Mouse (Mus musculus) intestine, postnatal 0 days (tissue): ENCODE results near the gene 3100002H09Rik. TPM values are rescaled to one million over a fixed set of nuclear protein-coding genes. Genes with fewer than 3 reads are reported as not detected.

Source experiments
- ATAC-seq: fragments of 200-750 bp; cut with Nextera tagmentation; 2 replicates; pipeline ENCODE4 v1.8.0; 2017; ENCODE audit warnings: mild to moderate bottlenecking, moderate TSS enrichment, moderate library complexity
- H3K27ac ChIP-seq: fragments of 300-500 bp; sonication (generic); 2 replicates; pipeline ENCODE4 v1.5.1; 2014; ENCODE audit warnings: mild to moderate bottlenecking, low read depth, low read length, moderate library complexity
- H3K27me3 ChIP-seq: fragments of 300-500 bp; sonication (generic); replicated peaks from 2 replicates; pipeline ENCODE4 v1.6.1; 2014; ENCODE audit warnings: low read length, mixed read lengths; ENCODE audit not compliant: control insufficient read depth, insufficient read depth
- H3K36me3 ChIP-seq: fragments of 300-500 bp; sonication (generic); 2 replicates; pipeline ENCODE4 v1.6.1; 2014; ENCODE audit warnings: mild to moderate bottlenecking, moderate library complexity; ENCODE audit not compliant: control insufficient read depth, insufficient read depth
- H3K4me1 ChIP-seq: fragments of 300-500 bp; sonication (generic); replicated peaks from 2 replicates; pipeline ENCODE4 v1.6.1; 2014; ENCODE audit warnings: antibody characterized with exemption, low read length, mixed read lengths; ENCODE audit not compliant: control insufficient read depth, insufficient read depth
- H3K4me2 ChIP-seq: fragments of 300-500 bp; sonication (generic); replicated peaks from 2 replicates; pipeline ENCODE4 v1.6.1; 2014; ENCODE audit warnings: low read depth, mild to moderate bottlenecking, moderate library complexity
- H3K4me3 ChIP-seq: fragments of 300-500 bp; sonication (generic); 2 replicates; pipeline ENCODE4 v1.5.1; 2014; ENCODE audit warnings: low read depth, low read length
- H3K9ac ChIP-seq: fragments of 300-500 bp; sonication (generic); 2 replicates; pipeline ENCODE4 v1.6.1; 2014; ENCODE audit warnings: mild to moderate bottlenecking, low read depth, low read length
- H3K9me3 ChIP-seq: fragments of 300-500 bp; sonication (generic); 2 replicates; pipeline ENCODE4 v1.6.1; 2016; ENCODE audit warnings: mixed run types; ENCODE audit not compliant: control insufficient read depth
- CTCF ChIP-seq: sonication (generic); IDR thresholded peaks from 2 replicates; pipeline ENCODE4 v1.5.1; 2016; ENCODE audit warnings: low read depth, mild to moderate bottlenecking, control low read depth, antibody characterized with exemption, moderate library complexity
- WGBS: fragments of 180-500 bp; shearing (Covaris S2); extraction: QIAGEN DNeasy Blood & Tissue Kit; methylation state at CpG from one replicate; pipeline ENCODE4 v1.1.7; 2014; 5-methylcytosine and 5-hydroxymethylcytosine counted together
- polyA plus RNA-seq: library from polyadenylated mRNA; unstranded; fragments of >200 nt; fragmentation: Nextera tagmentation; extraction: Ambion mirVana; gene quantifications from 2 replicates; pipeline ENCODE4 v1.2.1, GENCODE M21; 2015

Gene 3100002H09Rik
- polyA plus RNA-seq, 1 experiment from 2014 or later: not detected

DNA sequence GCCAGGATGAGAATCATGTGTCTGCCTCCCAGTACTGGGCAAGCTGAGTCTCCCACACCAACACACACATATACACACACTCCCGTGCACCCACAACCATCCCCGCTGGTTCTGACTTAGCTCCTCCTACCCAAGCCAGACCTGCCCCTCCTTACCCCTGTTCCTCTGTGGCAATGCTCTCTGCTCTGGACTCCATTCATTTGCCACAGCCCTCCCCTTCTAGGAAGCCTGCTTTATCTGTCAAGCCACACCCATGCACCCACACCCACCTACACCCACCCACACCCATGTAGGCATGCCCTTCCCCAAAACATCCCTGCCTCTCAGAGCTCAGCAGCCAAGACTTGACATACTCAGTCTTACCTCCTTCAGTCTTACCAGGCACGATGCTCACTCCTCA, 4.4 kb downstream of the 3100002H09Rik start:
- Histone ChIP-seq H3K27me3 (no peaks in the 10 kb centered on the region), H3K4me1 (no peaks in the 10 kb centered on the region), H3K36me3 (no peaks in the 10 kb centered on the region), H3K27ac (no peak overlapping the region), H3K9ac (no peak overlapping the region), H3K4me2 (no peak overlapping the region), H3K4me3 (no peak overlapping the region), H3K9me3 (no peaks in the 10 kb centered on the region)
- no peak for ATAC-seq
- WGBS: 63% methylated on average over 3 of the region's 3 CpGs
- no peak for TF ChIP-seq CTCF

DNA sequence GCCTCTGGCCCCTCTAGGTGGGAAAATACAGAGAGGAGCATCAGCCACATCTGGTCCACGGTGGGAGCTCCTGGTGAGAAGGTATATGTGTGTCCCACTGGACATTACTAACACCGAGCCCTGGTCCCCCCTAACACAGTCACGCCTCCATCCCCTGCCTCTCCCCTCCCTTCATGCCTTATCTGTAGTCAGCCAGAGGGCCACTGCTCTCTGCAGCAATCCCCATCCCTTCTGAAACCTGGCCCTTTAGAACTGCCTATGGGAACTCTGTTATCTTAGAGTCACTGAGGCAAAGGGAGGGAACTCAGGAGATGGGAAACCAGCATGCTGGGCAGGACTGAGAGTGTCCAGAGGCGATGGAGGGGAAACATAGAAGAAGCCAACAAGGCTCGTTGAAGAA, 5.3 kb downstream of the 3100002H09Rik start:
- Histone ChIP-seq H3K9me3 (no peaks in the 10 kb centered on the region), H3K4me3 (no peak overlapping the region), H3K4me2 (no peak overlapping the region), H3K27ac (no peak overlapping the region), H3K27me3 (no peaks in the 10 kb centered on the region), H3K4me1 (no peaks in the 10 kb centered on the region), H3K36me3 (no peaks in the 10 kb centered on the region), H3K9ac (no peak overlapping the region)
- 64% methylated on average over 5 of the region's 5 CpGs for WGBS
- no peak for TF ChIP-seq CTCF
- no peak for ATAC-seq

- H3K36me3 ChIP-seq: no peaks in the 10 kb centered on the region
- no peaks in the 10 kb centered on the region for H3K27me3 ChIP-seq
- no peak overlapping the region for H3K4me2 ChIP-seq
- no peak overlapping the region for H3K4me3 ChIP-seq
- no peak for ATAC-seq
- TF ChIP-seq CTCF: no peak
- no peak overlapping the region for H3K9ac ChIP-seq
- H3K4me1 ChIP-seq: no peaks in the 10 kb centered on the region
- H3K27ac ChIP-seq: no peak overlapping the region
- H3K9me3 ChIP-seq: no peaks in the 10 kb centered on the region
- 19% methylated on average over 9 of the region's 9 CpGs for WGBS
Measured at GRCm38 (mm10) chr4:124603712-124604111, 6.9 kb downstream of the 3100002H09Rik start.

- Histone ChIP-seq H3K9ac (no peak overlapping the region), H3K9me3 (no peaks in the 10 kb centered on the region), H3K27me3 (no peaks in the 10 kb centered on the region; the same call in 1 of the 2 replicates), H3K4me2 (no peak overlapping the region), H3K4me3 (no peak overlapping the region), H3K36me3 (no peaks in the 10 kb centered on the region), H3K27ac (no peak overlapping the region), H3K4me1 (no peaks in the 10 kb centered on the region)
- no peak for ATAC-seq
- no peak for TF ChIP-seq CTCF
- 73% methylated on average over 9 of the region's 9 CpGs for WGBS
Measured at GRCm38 (mm10) chr4:124595929-124596328, 14.7 kb downstream of the 3100002H09Rik start.

GRCm38 (mm10) chr4:124594933-124595332, 15.7 kb downstream of the 3100002H09Rik start:
- Histone ChIP-seq H3K36me3 (no peaks in the 10 kb centered on the region), H3K4me2 (no peak overlapping the region), H3K27me3 (no peaks in the 10 kb centered on the region; the same call in 1 of the 2 replicates), H3K4me3 (no peak overlapping the region), H3K9ac (no peak overlapping the region), H3K27ac (no peak overlapping the region), H3K4me1 (no peaks in the 10 kb centered on the region), H3K9me3 (no peaks in the 10 kb centered on the region)
- no peak for ATAC-seq
- TF ChIP-seq CTCF: no peak
- WGBS: 30% methylated on average over 13 of the region's 13 CpGs

DNA sequence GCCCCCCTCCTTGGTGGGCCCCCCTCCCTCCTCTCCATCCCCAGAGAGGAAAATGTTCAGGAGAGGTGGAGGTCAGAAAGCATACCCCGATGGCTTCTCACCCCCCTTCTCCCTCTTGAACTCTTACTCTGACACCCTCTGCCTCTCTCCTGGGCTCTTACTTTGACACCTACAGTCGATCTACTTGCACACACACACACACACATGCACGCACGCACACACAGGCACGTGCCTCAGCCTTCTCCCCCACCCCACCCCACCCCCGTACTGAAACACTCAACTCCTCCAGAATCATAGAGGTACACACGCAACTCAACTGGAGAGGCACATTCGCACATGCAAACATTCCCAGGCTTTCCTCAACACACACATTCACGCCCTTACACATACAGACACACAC, 16.9 kb downstream of the 3100002H09Rik start:
- Histone ChIP-seq H3K4me1 (no peaks in the 10 kb centered on the region), H3K4me3 (no peak overlapping the region), H3K9ac (no peak overlapping the region), H3K27me3 (no peaks in the 10 kb centered on the region; the same call in 1 of the 2 replicates), H3K36me3 (no peaks in the 10 kb centered on the region), H3K9me3 (no peaks in the 10 kb centered on the region), H3K27ac (no peak overlapping the region), H3K4me2 (no peak overlapping the region)
- ATAC-seq: no peak
- 49% methylated on average over 9 of the region's 9 CpGs for WGBS
- no peak for TF ChIP-seq CTCF

GRCm38 (mm10) chr4:124593210-124593609, 17.4 kb downstream of the 3100002H09Rik start:
- TF ChIP-seq CTCF: no peak

More at GRCm38 (mm10) chr4:124593210-124593609, 17.4 kb downstream of the 3100002H09Rik start:
- H3K27me3 ChIP-seq: no peaks in the 10 kb centered on the region; the same call in 1 of the 2 replicates
- no peaks in the 10 kb centered on the region for H3K4me1 ChIP-seq
- H3K4me3 ChIP-seq: no peak overlapping the region
- ATAC-seq: no peak
- H3K36me3 ChIP-seq: no peaks in the 10 kb centered on the region
- H3K9ac ChIP-seq: no peak overlapping the region
- H3K27ac ChIP-seq: no peak overlapping the region
- H3K9me3 ChIP-seq: no peaks in the 10 kb centered on the region
- H3K4me2 ChIP-seq: no peak overlapping the region
